In the genomic region with DNA sequence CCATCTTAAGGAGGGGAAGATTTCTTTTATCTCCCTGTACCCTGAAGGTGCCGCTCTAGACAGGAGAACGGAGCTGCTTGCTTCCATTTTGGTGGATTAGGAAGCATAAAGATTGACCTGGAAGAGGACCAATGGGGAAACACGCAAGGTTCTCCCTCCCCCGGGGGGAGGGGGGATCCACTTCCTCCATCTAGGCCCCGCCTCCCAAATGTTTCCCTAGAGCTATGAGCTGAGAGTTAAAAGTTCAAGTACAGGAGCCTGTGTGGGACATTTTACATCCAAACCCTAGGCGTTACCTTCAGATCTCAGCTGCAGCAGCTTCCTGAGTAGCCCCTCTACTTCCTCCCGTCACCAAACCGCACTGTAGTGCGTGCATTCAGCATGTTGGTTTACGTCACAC, we compare ENCODE assay signal across 21 mouse cellular contexts. TPM values are rescaled to one million over a fixed set of nuclear protein-coding genes. Genes with fewer than 3 reads are reported as not detected.
"Had no signal": no experiment of that assay in that cellular context is flagged by ENCODE, and none has a peak within 500 bp of the region (broad histone marks: within the 10 kb centered on the region; RNA-seq: fewer than 3 reads in every experiment).

No protein-coding gene starts in this region.

- H3K27ac ChIP-seq: liver, embryonic 13.5 days; liver, embryonic 15.5 days; lung, embryonic 15.5 days; midbrain, embryonic 10.5 days; midbrain, embryonic 12.5 days; midbrain, embryonic 15.5 days; neural tube, embryonic 12.5 days had no signal

- H3K9me3 ChIP-seq: lung, embryonic 15.5 days; midbrain, embryonic 15.5 days had no signal

- H3K4me1 ChIP-seq: liver, embryonic 13.5 days; liver, embryonic 15.5 days; lung, embryonic 15.5 days had no signal

- ATAC-seq: liver, postnatal 0 days; lung, postnatal 0 days; midbrain, embryonic 15.5 days had no signal

- DNase-seq: liver, embryonic 13.5 days; liver, postnatal 0 days; lung, adult 2 months; lung, postnatal 4 days; retina, postnatal 1 day; right cerebral cortex, adult 18-20 months; right cerebral cortex, postnatal 25 days; right cerebral cortex, postnatal 4 days; spleen, adult 18-20 months; thymus, adult 2 months; thymus, postnatal 25 days; thymus, postnatal 4 days had no signal

- H3K27me3 ChIP-seq: liver, embryonic 13.5 days; liver, embryonic 15.5 days; lung, embryonic 15.5 days; midbrain, embryonic 12.5 days; midbrain, embryonic 15.5 days; neural tube, embryonic 12.5 days had no signal

- H3K4me2 ChIP-seq: liver, embryonic 13.5 days; liver, embryonic 15.5 days; lung, embryonic 15.5 days; midbrain, embryonic 12.5 days; midbrain, embryonic 15.5 days; neural tube, embryonic 12.5 days had no signal

- H3K9ac ChIP-seq: liver, embryonic 13.5 days; liver, embryonic 15.5 days; liver, postnatal 0 days; lung, embryonic 15.5 days; midbrain, embryonic 12.5 days; midbrain, embryonic 15.5 days; neural tube, embryonic 12.5 days had no signal

- H3K4me3 ChIP-seq: liver, embryonic 13.5 days; liver, embryonic 15.5 days; lung, embryonic 15.5 days; midbrain, embryonic 10.5 days; midbrain, embryonic 12.5 days; midbrain, embryonic 15.5 days; neural tube, embryonic 12.5 days had no signal

- H3K36me3 ChIP-seq: liver, embryonic 13.5 days; liver, embryonic 15.5 days; lung, embryonic 15.5 days; midbrain, embryonic 12.5 days; midbrain, embryonic 15.5 days; neural tube, embryonic 12.5 days had no signal

RNA-seq across cellular contexts. Expression of gene Dok5, which starts 56.5 kb away (rescaled TPM):
- total RNA-seq: megakaryocyte-erythroid progenitor cell, adult 5-6 weeks; monocyte, adult 5-6 weeks had no signal
